Mouse (Mus musculus): ENCODE measurements at regions not wholly inside any gene's neighbourhood (a gene's known extent, or its start where the extent isn't known, plus 50 kb on each side); places are given as distances from the start of the nearest gene placed in this dataset.

DNA sequence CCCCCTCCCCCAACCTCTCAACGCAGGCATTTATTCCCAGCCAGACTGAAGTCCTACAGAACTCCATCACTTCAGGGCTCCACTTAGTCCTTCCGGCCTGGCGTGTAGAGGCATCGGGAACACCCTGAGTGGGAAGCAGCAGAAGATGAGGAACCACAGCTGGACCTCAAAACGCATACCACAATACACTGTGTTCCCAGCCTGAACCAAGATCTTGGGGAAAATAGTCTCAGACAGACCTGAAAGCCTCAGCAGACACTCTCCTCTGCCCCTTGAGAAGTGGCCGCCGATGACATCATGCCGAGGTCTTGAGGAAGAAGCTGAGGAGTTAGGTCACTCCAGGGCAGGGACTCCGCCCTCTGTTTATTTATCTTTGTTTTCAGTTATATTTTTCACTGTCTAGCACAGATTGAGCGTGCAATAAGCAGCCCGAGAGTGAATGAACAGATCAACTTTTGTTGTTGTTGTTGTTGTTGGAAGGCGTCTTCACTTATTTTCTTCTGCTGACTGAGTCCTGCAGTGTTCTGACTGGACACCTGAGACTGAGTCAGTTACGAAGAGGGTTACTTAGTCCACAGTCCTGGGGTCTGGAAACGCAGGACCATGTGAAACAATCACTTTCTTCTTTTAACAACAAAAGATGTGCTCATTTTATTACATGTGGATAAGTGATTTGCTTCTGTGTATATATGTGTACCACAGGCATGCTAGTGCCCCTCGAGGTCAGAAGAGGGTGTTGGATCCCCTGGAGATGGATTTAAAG is 88.3 kb upstream of the Habp2 start:
- DNase-seq (ENCODE audit: low spot score), result peak; percentile 64

DNA sequence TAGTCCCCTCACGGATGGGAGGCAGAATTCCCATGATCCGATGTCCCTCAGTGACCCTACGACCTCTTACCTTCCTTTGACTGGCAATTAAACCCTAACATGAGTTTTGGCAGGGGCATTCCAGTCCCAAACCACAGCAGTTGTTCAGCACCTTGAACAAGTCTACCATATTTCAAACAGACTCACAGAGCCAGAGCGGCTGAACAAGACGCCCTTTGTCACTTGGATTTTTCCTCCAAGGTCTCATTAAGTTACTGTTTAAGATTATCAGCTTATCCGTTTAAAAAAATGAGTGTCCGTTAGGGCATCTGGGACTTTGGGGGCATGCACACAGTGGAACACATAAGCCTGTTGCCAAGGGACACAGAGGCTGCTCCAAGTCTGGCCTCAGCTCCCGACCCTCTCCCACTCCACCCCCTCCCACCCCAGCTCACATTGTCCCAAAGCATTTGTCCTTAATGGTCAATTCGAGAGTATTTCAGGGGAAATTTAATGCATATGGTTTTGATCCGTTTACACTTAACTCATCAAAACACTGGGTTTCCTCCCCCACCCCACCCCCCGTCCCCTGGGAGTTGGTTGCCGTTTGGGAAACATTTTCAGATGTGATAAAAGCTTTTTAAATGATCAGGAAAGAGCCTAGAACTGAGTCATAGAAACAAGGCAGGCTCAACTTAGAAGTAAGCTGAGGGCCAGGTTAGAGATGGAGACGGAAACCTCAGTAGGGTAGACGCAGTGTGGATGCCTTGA is 87.4 kb upstream of the Habp2 start:
- ATAC-seq, result no peak
- no peaks in the 10 kb centered on the region for H3K36me3 ChIP-seq (ENCODE audit: insufficient read depth, low read length)
- WGBS, result 54% methylated on average over 14 of the region's 14 CpGs

More for the DNA sequence above, 88.3 kb upstream of the Habp2 start:
- Histone ChIP-seq H3K9ac (replicated peaks; ENCODE audit: low read depth) (no peak overlapping the region), H3K36me3 (ENCODE audit: insufficient read depth, low read length) (no peaks in the 10 kb centered on the region), H3K9me3 (ENCODE audit: low read length) (no peaks in the 10 kb centered on the region), H3K27ac (ENCODE audit: low read length) (no peak overlapping the region), H3K4me3 (ENCODE audit: low read depth, low read length) (no peak overlapping the region), H3K27me3 (replicated peaks; ENCODE audit: insufficient read depth, low read length) (no peaks in the 10 kb centered on the region), H3K4me2 (replicated peaks; ENCODE audit: low read depth, low read length) (no peak overlapping the region), H3K4me1 (ENCODE audit: insufficient read depth, low read depth, low read length) (no peaks in the 10 kb centered on the region)
- peak; percentile 77 for ATAC-seq
- 55% methylated on average over 15 of the region's 15 CpGs for WGBS
- TF ChIP-seq EP300 (IDR thresholded peaks at IDR 0.05) (0 out of 2 replicates have a peak, but pooled peaks have one; percentile 17), CTCF (IDR thresholded peaks at IDR 0.05) (no peak)

DNA sequence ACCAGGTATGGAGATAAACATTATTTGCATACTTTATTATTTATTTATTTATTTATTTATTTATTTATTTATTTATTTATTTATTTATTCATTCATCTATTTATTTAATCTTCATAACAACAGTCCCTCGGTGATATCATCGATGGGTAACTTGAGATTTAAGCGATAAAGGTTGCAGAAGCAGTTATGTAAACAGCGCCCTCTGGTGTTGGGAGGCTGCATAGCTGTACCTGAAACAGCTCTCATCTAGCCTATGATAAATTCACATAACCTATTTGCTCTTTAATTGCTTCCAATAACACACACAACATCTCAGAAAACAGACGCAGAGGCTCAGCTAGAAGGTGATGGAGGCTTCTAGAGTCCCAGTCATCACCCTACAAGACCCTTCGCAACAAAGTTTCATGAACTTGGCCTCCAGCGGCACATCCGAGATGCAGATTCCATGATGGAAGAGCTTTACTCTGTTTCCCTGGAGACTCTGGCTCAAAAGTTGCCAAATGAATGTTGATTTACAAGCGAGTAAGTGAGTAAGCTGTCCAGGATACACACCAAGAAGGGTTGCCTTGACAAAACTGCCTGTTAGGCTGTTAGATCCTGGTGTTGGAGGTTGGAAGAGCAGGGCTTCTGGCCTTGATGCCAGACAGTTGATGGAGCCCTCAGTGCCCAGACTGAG is 85.8 kb upstream of the Habp2 start:
- WGBS, result 80% methylated on average over 9 of the region's 9 CpGs
- no peak for ATAC-seq
- TF ChIP-seq CTCF (IDR thresholded peaks at IDR 0.05) (peak; percentile 74), EP300 (IDR thresholded peaks at IDR 0.05) (no peak)

More for the DNA sequence above, 87.4 kb upstream of the Habp2 start:
- no peak for TF ChIP-seq CTCF (IDR thresholded peaks at IDR 0.05)
- TF ChIP-seq EP300 (IDR thresholded peaks at IDR 0.05), result no peak
- DNase-seq (ENCODE audit: low spot score), result no peak
- H3K4me2 ChIP-seq (replicated peaks; ENCODE audit: low read depth, low read length), result no peak overlapping the region
- no peak overlapping the region for H3K27ac ChIP-seq (ENCODE audit: low read length)
- no peaks in the 10 kb centered on the region for H3K9me3 ChIP-seq (ENCODE audit: low read length)
- no peak overlapping the region for H3K4me3 ChIP-seq (ENCODE audit: low read depth, low read length)
- no peaks in the 10 kb centered on the region for H3K4me1 ChIP-seq (ENCODE audit: insufficient read depth, low read depth, low read length)
- H3K9ac ChIP-seq (replicated peaks; ENCODE audit: low read depth), result no peak overlapping the region
- no peaks in the 10 kb centered on the region for H3K27me3 ChIP-seq (replicated peaks; ENCODE audit: insufficient read depth, low read length)

GRCm38 (mm10) chr19:56201738-56202480 is 85.0 kb upstream of the Habp2 start:
- Histone ChIP-seq H3K4me3 (ENCODE audit: low read depth, low read length) (no peak overlapping the region), H3K36me3 (ENCODE audit: insufficient read depth, low read length) (no peaks in the 10 kb centered on the region), H3K9me3 (ENCODE audit: low read length) (no peaks in the 10 kb centered on the region), H3K9ac (replicated peaks; ENCODE audit: low read depth) (no peak overlapping the region), H3K4me2 (replicated peaks; ENCODE audit: low read depth, low read length) (no peak overlapping the region), H3K4me1 (ENCODE audit: insufficient read depth, low read depth, low read length) (no peaks in the 10 kb centered on the region), H3K27me3 (replicated peaks; ENCODE audit: insufficient read depth, low read length) (no peaks in the 10 kb centered on the region), H3K27ac (ENCODE audit: low read length) (no peak overlapping the region)
- peak; percentile 40 for DNase-seq (ENCODE audit: low spot score)
- peak; percentile 49; the same call in 1 of the 2 replicates for ATAC-seq
- TF ChIP-seq CTCF (IDR thresholded peaks at IDR 0.05) (peak; percentile 70), EP300 (IDR thresholded peaks at IDR 0.05) (no peak)

More for the DNA sequence above, 85.8 kb upstream of the Habp2 start:
- H3K27ac ChIP-seq (ENCODE audit: low read length), result no peak overlapping the region
- H3K36me3 ChIP-seq (ENCODE audit: insufficient read depth, low read length), result no peaks in the 10 kb centered on the region
- no peaks in the 10 kb centered on the region for H3K27me3 ChIP-seq (replicated peaks; ENCODE audit: insufficient read depth, low read length)
- peak; percentile 29 for DNase-seq (ENCODE audit: low spot score)
- no peak overlapping the region for H3K4me3 ChIP-seq (ENCODE audit: low read depth, low read length)
- no peaks in the 10 kb centered on the region for H3K4me1 ChIP-seq (ENCODE audit: insufficient read depth, low read depth, low read length)
- H3K4me2 ChIP-seq (replicated peaks; ENCODE audit: low read depth, low read length), result no peak overlapping the region
- no peak overlapping the region for H3K9ac ChIP-seq (replicated peaks; ENCODE audit: low read depth)
- no peaks in the 10 kb centered on the region for H3K9me3 ChIP-seq (ENCODE audit: low read length)

- Histone ChIP-seq H3K27ac (ENCODE audit: low read length) (no peak overlapping the region), H3K9ac (replicated peaks; ENCODE audit: low read depth) (no peak overlapping the region), H3K4me3 (ENCODE audit: low read depth, low read length) (no peak overlapping the region), H3K4me2 (replicated peaks; ENCODE audit: low read depth, low read length) (no peak overlapping the region), H3K36me3 (ENCODE audit: insufficient read depth, low read length) (no peaks in the 10 kb centered on the region), H3K9me3 (ENCODE audit: low read length) (no peaks in the 10 kb centered on the region), H3K27me3 (replicated peaks; ENCODE audit: insufficient read depth, low read length) (no peaks in the 10 kb centered on the region), H3K4me1 (ENCODE audit: insufficient read depth, low read depth, low read length) (no peaks in the 10 kb centered on the region)
- no peak for ATAC-seq
- TF ChIP-seq EP300 (IDR thresholded peaks at IDR 0.05), result no peak
- TF ChIP-seq CTCF (IDR thresholded peaks at IDR 0.05), result no peak
- DNase-seq (ENCODE audit: low spot score), result peak; percentile 37
- WGBS, result 41% methylated on average over 9 of the region's 9 CpGs
Measured at GRCm38 (mm10) chr19:56202481-56203130, 84.3 kb upstream of the Habp2 start.
